Mouse (Mus musculus) left cerebral cortex, postnatal 36 days (tissue): Measurements from ENCODE around the gene Polr2l. TPM values are rescaled to one million over a fixed set of nuclear protein-coding genes. Genes with fewer than 3 reads are reported as not detected.

Experiments used
- DNase-seq, 2 experiments: peaks; one replicate each; pipeline ENCODE4 v3.0.0; 2021 to 2022; ENCODE audit warnings: low spot score in 2 of 2, mixed read lengths in 1 of 2
- intact Hi-C: fragments of 180-260 bp; cut with DNase I; formaldehyde crosslinking; loops from one replicate; pipeline ENCODE4 v1.15.1; 2025
- total RNA-seq, 2 experiments: library from RNA; stranded (reverse); gene quantifications; 2 replicates each; pipeline ENCODE4 v1.2.3; 2021

The Polr2l gene
- total RNA-seq, 2 experiments from 2014 or later: 38.0 to 40.1 TPM

DNA sequence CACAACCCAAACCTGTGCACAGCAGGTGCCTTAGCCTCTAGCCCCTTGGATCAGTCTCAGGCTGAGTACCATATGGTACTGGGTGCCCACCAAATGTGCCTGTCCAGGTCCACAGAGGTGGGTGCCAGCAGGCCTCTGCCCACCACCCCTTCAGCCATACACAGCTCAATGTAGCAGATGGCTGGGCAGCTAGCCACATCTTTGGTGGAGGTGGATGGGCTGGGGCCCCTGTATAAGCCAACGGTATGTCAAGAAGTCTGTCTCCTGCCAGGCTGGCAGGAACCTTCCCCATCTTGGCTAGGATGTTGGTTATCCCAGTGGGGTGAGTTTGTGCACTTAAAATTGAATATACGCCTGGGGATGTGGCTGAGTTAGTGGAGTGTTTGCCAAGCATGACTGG lies 10.7 kb upstream of the Polr2l start:
- no peak for DNase-seq
- intact Hi-C loops: no loop called here

DNA sequence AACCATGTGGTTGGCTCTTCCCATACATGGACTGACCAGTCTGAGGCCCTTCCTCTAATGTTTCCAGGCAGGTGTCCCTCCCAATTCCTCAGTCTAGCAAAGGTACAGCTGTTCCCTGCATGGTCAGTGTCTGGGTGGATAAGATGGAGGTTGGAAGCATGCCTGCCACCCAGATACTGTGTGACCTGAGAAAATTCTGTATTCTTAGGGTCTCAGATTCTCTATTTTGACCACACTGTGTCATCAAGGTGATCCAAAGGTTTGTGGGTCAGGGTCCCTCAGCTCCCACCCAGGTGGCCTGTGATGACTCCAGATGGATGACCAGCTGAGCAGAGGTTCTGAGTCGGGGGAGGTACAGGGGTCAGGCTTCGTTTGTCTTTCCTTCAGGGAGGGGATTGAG lies 10.3 kb upstream of the Polr2l start:
- intact Hi-C loops: no loop called here

GRCm38 (mm10) chr7:141484186-141485120 lies 9.5 kb upstream of the Polr2l start:
- intact Hi-C loops: loop anchor here (5.0 kb wide), 1 partner anchor 183 kb away; no protein-coding TSS in a partner anchor
- DNase-seq: no peak

More for the DNA sequence above, 10.3 kb upstream of the Polr2l start:
- no peak for DNase-seq

- intact Hi-C loops: loop anchor here (5.0 kb wide), 1 partner anchor 184 kb away; no protein-coding TSS in a partner anchor
These were observed 8.3 kb upstream of the Polr2l start for GRCm38 (mm10) chr7:141483114-141483653.

GRCm38 (mm10) chr7:141482531-141483024 lies 7.6 kb upstream of the Polr2l start:
- DNase-seq: no peak
- intact Hi-C loops: loop anchor here (5.0 kb wide), 1 partner anchor 185 kb away; no protein-coding TSS in a partner anchor

More at GRCm38 (mm10) chr7:141483114-141483653, 8.3 kb upstream of the Polr2l start:
- DNase-seq: no peak

DNA sequence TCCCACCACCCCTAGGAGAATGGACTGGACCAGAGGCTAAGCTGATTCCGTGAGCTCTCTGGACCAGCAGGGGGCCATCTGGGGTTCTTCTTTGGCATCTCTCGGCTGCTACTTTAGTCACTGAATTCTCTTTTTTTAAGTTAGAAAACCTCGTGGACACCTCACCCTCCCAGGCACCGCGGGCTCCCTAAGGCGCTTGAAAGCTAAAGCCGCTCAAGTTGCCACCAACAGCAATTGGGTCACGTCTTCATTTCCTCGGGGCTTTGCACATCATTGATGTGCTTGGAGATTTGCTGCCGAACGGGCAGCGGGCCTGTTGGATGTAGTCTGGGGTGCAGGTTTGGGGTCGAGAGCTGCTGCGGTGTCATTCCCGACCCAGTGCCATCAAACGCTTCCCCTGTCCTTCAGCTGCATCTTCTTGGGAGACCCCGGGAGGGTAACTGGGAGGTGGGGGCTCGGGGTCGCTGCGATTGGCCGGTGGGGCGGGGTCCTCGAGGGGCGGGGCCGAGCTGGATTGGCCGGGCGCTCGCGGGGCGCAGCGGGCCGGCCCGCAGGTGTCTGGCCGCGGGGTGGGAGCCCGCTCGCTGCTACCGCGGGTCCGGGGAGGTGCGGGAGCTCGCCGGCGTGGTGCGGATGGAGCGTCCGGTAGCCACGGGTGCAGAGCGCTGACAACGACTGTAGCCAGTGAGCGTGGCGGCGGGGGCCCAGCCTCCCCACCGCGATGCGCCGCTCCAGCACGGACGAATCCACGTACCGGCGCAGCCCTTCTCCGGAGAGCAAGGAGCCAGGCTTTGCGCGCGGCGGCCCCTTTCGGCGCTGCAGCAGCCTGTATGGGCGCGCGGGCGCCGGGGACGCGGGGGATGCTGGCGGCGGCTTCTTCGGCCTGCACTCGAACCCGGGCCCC lies 6.8 kb upstream of the Polr2l start:
- intact Hi-C loops: loop anchor here (2.0 to 5.0 kb wide), 2 partner anchors 43 to 186 kb away; no protein-coding TSS in a partner anchor
- peak; percentile 51 to 67 for DNase-seq

- intact Hi-C loops: loop anchor here (2.0 to 5.0 kb wide), 2 partner anchors 44 to 186 kb away; no protein-coding TSS in a partner anchor
- peak; percentile 69 to 77 for DNase-seq
These were observed 6.0 kb upstream of the Polr2l start for GRCm38 (mm10) chr7:141480842-141481497.

GRCm38 (mm10) chr7:141478270-141478748 lies 3.4 kb upstream of the Polr2l start:
- intact Hi-C loops: no loop called here
- DNase-seq: no peak

- no peak for DNase-seq
- intact Hi-C loops: no loop called here
These were observed 2.8 kb upstream of the Polr2l start for GRCm38 (mm10) chr7:141477578-141478269.

- intact Hi-C loops: no loop called here
- no peak for DNase-seq
These were observed 2.0 kb upstream of the Polr2l start for GRCm38 (mm10) chr7:141476981-141477370.

- peak; percentile 35 to 52 for DNase-seq
- intact Hi-C loops: no loop called here
These were observed 1.5 kb upstream of the Polr2l start for GRCm38 (mm10) chr7:141476226-141476980.

DNA sequence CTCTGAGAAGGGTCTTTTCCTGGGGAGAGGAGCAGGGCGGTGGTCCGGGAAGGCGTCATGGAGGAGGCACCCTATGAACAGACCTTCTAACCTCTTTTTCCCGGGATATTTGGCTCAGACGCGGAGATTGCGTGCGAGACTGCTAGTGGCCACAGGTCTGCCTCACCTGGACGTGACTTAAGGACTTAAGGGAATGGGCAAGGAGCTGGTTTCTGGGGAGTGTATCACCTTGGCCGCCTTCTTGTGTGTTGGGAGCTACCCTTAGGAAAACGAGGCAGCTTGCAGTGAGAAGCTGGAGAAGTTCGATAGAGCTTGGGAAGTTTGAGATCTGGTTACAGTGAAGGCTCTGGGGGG lies 850 bp upstream of the Polr2l start:
- intact Hi-C loops: no loop called here
- no peak for DNase-seq

- intact Hi-C loops: no loop called here
These were observed 772 bp downstream of the Polr2l start for GRCm38 (mm10) chr7:141474160-141474559.

GRCm38 (mm10) chr7:141472763-141473162 lies 2.2 kb downstream of the Polr2l start:
- intact Hi-C loops: no loop called here
- DNase-seq: no peak

More at GRCm38 (mm10) chr7:141474160-141474559, 772 bp downstream of the Polr2l start:
- DNase-seq: no peak

- intact Hi-C loops: no loop called here
These were observed 2.7 kb downstream of the Polr2l start for GRCm38 (mm10) chr7:141472226-141472625.

GRCm38 (mm10) chr7:141471236-141471635 lies 3.7 kb downstream of the Polr2l start:
- no peak for DNase-seq
- intact Hi-C loops: no loop called here

More at GRCm38 (mm10) chr7:141472226-141472625, 2.7 kb downstream of the Polr2l start:
- DNase-seq: no peak

GRCm38 (mm10) chr7:141470637-141470944 lies 4.3 kb downstream of the Polr2l start:
- intact Hi-C loops: no loop called here
- no peak for DNase-seq
